Mouse (Mus musculus): ENCODE results near the gene Opcml. TPM values are rescaled to one million over a fixed set of nuclear protein-coding genes. Genes with fewer than 3 reads are reported as not detected.

Opcml gene
- polyA plus RNA-seq, 1 experiment from 2014 or later: 3.8 TPM

GRCm38 (mm10) chr9:28262896-28263295 lies 472.3 kb downstream of the Opcml start:
- no peaks in the 10 kb centered on the region for H3K9me3 ChIP-seq
- no peaks in the 10 kb centered on the region for H3K36me3 ChIP-seq
- H3K9ac ChIP-seq: no peak overlapping the region
- H3K4me1 ChIP-seq: no peaks in the 10 kb centered on the region
- no peak overlapping the region for H3K4me3 ChIP-seq
- H3K27ac ChIP-seq: no peak overlapping the region
- no peak overlapping the region for H3K4me2 ChIP-seq (replicated peaks)
- no peaks in the 10 kb centered on the region; the same call in 1 of the 2 replicates for H3K27me3 ChIP-seq
- WGBS: 72% methylated on average over 2 of the region's 2 CpGs
- ATAC-seq (ENCODE audit: insufficient number of reproducible peaks, insufficient read depth, low FRiP score, low TSS enrichment): no peak

DNA sequence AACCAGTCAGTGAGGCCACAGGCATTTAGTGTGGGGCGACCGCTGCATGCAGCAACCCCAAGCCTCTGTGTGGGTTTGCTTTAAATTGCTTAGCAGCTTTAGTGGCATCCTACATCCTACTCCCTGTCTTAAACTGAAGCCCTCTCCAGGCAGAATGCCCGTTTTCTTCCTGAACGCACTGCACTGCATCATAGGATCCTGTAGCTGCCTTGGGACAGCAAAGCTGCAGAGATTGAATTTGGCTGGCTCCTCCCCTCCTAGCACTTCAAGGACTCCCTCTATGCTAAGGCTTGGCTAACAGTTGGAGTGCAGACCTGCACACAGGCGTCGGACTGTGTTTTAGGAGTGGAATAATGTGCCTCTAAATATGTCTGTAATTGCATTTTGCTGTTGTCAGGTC lies 474.2 kb downstream of the Opcml start:
- H3K36me3 ChIP-seq: no peaks in the 10 kb centered on the region
- no peak overlapping the region for H3K9ac ChIP-seq
- WGBS: 50% methylated on average over 6 of the region's 6 CpGs
- no peak for ATAC-seq (ENCODE audit: insufficient number of reproducible peaks, insufficient read depth, low FRiP score, low TSS enrichment)
- no peaks in the 10 kb centered on the region for H3K9me3 ChIP-seq
- H3K4me3 ChIP-seq: no peak overlapping the region
- no peaks in the 10 kb centered on the region for H3K27me3 ChIP-seq
- H3K27ac ChIP-seq: no peak overlapping the region
- H3K4me1 ChIP-seq: no peaks in the 10 kb centered on the region
- H3K4me2 ChIP-seq (replicated peaks): no peak overlapping the region

DNA sequence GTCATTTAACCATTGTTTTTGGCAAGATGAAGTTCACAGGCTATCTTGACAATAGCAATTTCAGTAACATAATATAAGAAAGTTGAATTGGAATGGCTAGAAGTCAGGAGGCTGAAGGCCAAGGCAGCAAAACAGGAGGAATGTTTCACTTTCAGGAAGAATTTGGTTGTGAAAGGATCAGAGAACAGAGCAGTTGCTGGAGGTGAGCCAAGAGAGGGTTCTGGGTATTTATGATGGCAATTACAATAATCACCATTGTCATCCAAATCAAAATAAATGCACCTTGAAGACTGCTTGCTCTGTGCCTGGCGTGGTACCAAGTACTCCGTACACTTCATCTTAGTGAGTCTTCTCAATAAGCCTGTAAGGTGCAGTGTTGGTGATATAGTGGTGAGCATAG lies 483.2 kb downstream of the Opcml start:
- H3K4me1 ChIP-seq: no peaks in the 10 kb centered on the region
- H3K4me3 ChIP-seq: no peak overlapping the region
- ATAC-seq (ENCODE audit: insufficient number of reproducible peaks, insufficient read depth, low FRiP score, low TSS enrichment): no peak
- H3K9ac ChIP-seq: no peak overlapping the region
- no peaks in the 10 kb centered on the region for H3K27me3 ChIP-seq
- WGBS: 86% methylated on average over 2 of the region's 2 CpGs
- H3K9me3 ChIP-seq: no peaks in the 10 kb centered on the region
- no peak overlapping the region for H3K4me2 ChIP-seq (replicated peaks)
- H3K27ac ChIP-seq: no peak overlapping the region
- H3K36me3 ChIP-seq: no peaks in the 10 kb centered on the region

- Histone ChIP-seq H3K9me3 (no peaks in the 10 kb centered on the region), H3K4me2 (replicated peaks) (no peak overlapping the region), H3K9ac (no peak overlapping the region), H3K27me3 (no peaks in the 10 kb centered on the region), H3K27ac (no peak overlapping the region), H3K4me3 (no peak overlapping the region), H3K36me3 (no peaks in the 10 kb centered on the region), H3K4me1 (no peaks in the 10 kb centered on the region)
- ATAC-seq (ENCODE audit: insufficient number of reproducible peaks, insufficient read depth, low FRiP score, low TSS enrichment): no peak
- 96% methylated on average over 2 of the region's 2 CpGs for WGBS
Observed at GRCm38 (mm10) chr9:28278555-28278954, 488.0 kb downstream of the Opcml start.

- H3K4me1 ChIP-seq: no peaks in the 10 kb centered on the region
- no peak overlapping the region for H3K4me3 ChIP-seq
- H3K9ac ChIP-seq: no peak overlapping the region
- no peaks in the 10 kb centered on the region for H3K9me3 ChIP-seq
- 64% methylated on average over 3 of the region's 3 CpGs for WGBS
- no peaks in the 10 kb centered on the region for H3K36me3 ChIP-seq
- no peaks in the 10 kb centered on the region for H3K27me3 ChIP-seq
- no peak for ATAC-seq (ENCODE audit: insufficient number of reproducible peaks, insufficient read depth, low FRiP score, low TSS enrichment)
- no peak overlapping the region for H3K4me2 ChIP-seq (replicated peaks)
- H3K27ac ChIP-seq: no peak overlapping the region
Observed at GRCm38 (mm10) chr9:28281025-28281424, 490.4 kb downstream of the Opcml start.

- Histone ChIP-seq H3K36me3 (no peaks in the 10 kb centered on the region), H3K4me3 (no peak overlapping the region), H3K4me2 (replicated peaks) (no peak overlapping the region), H3K9me3 (no peaks in the 10 kb centered on the region), H3K27me3 (no peaks in the 10 kb centered on the region), H3K27ac (no peak overlapping the region), H3K4me1 (no peaks in the 10 kb centered on the region), H3K9ac (no peak overlapping the region)
- ATAC-seq (ENCODE audit: insufficient number of reproducible peaks, insufficient read depth, low FRiP score, low TSS enrichment): no peak
- WGBS: 59% methylated on average over 3 of the region's 3 CpGs
Observed at GRCm38 (mm10) chr9:28281571-28281970, 491.0 kb downstream of the Opcml start.

- Histone ChIP-seq H3K4me3 (no peak overlapping the region), H3K36me3 (no peaks in the 10 kb centered on the region), H3K4me2 (replicated peaks) (no peak overlapping the region), H3K4me1 (no peaks in the 10 kb centered on the region), H3K27ac (no peak overlapping the region), H3K27me3 (no peaks in the 10 kb centered on the region), H3K9me3 (no peaks in the 10 kb centered on the region), H3K9ac (no peak overlapping the region)
- ATAC-seq (ENCODE audit: insufficient number of reproducible peaks, insufficient read depth, low FRiP score, low TSS enrichment): no peak
- 84% methylated on average over 3 of the region's 3 CpGs for WGBS
Observed at GRCm38 (mm10) chr9:28285016-28285415, 494.4 kb downstream of the Opcml start.

DNA sequence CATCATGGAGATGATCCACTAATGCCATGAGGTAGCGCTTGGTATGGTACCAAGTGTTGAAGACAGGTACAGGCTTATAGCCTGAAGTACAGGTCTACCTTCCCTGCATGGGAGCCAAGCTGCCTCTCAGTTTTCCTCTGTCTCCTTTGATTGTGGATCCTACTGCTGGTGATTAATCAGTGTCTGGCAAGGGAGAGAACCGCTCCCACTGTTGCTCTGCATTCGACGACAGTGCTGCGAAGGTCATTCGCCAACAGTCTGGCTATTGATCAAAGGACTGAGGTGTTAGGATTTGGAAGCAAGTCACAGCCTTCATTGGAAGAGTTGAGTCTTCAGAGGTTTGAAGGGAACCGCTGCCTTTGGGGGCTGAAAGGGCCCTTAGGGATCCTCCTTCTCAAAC lies 495.8 kb downstream of the Opcml start:
- no peak overlapping the region for H3K27ac ChIP-seq
- H3K27me3 ChIP-seq: no peaks in the 10 kb centered on the region
- 88% methylated on average over 7 of the region's 7 CpGs for WGBS
- H3K9me3 ChIP-seq: no peaks in the 10 kb centered on the region
- no peak for ATAC-seq (ENCODE audit: insufficient number of reproducible peaks, insufficient read depth, low FRiP score, low TSS enrichment)
- H3K4me1 ChIP-seq: no peaks in the 10 kb centered on the region
- H3K4me2 ChIP-seq (replicated peaks): no peak overlapping the region
- no peak overlapping the region for H3K4me3 ChIP-seq
- no peak overlapping the region for H3K9ac ChIP-seq
- H3K36me3 ChIP-seq: no peaks in the 10 kb centered on the region

- Histone ChIP-seq H3K27ac (no peak overlapping the region), H3K9me3 (no peaks in the 10 kb centered on the region), H3K4me3 (no peak overlapping the region), H3K4me1 (no peaks in the 10 kb centered on the region), H3K27me3 (no peaks in the 10 kb centered on the region), H3K4me2 (replicated peaks) (no peak overlapping the region), H3K36me3 (no peaks in the 10 kb centered on the region), H3K9ac (no peak overlapping the region)
- no peak for ATAC-seq (ENCODE audit: insufficient number of reproducible peaks, insufficient read depth, low FRiP score, low TSS enrichment)
- WGBS: 75% methylated on average over 2 of the region's 2 CpGs
Observed at GRCm38 (mm10) chr9:28287485-28287884, 496.9 kb downstream of the Opcml start.

GRCm38 (mm10) chr9:28289696-28290330 lies 499.2 kb downstream of the Opcml start:
- no peak overlapping the region for H3K4me2 ChIP-seq (replicated peaks)
- no peak overlapping the region for H3K4me3 ChIP-seq
- H3K27ac ChIP-seq: no peak overlapping the region
- H3K9ac ChIP-seq: no peak overlapping the region
- H3K27me3 ChIP-seq: no peaks in the 10 kb centered on the region
- peaks cover 3% of the 10 kb centered on the region; the same call in 1 of the 2 replicates for H3K9me3 ChIP-seq
- ATAC-seq (ENCODE audit: insufficient number of reproducible peaks, insufficient read depth, low FRiP score, low TSS enrichment): no peak
- WGBS: 55% methylated on average over 1 of the region's 1 CpGs
- no peaks in the 10 kb centered on the region for H3K4me1 ChIP-seq
- no peaks in the 10 kb centered on the region for H3K36me3 ChIP-seq

GRCm38 (mm10) chr9:28303659-28304058 lies 513.1 kb downstream of the Opcml start:
- no peak overlapping the region for H3K27ac ChIP-seq
- H3K27me3 ChIP-seq: no peaks in the 10 kb centered on the region
- H3K4me1 ChIP-seq: peaks cover 3% of the 10 kb centered on the region; the same call in 1 of the 2 replicates
- ATAC-seq (ENCODE audit: insufficient number of reproducible peaks, insufficient read depth, low FRiP score, low TSS enrichment): no peak
- H3K9me3 ChIP-seq: no peaks in the 10 kb centered on the region
- no peak overlapping the region for H3K4me2 ChIP-seq (replicated peaks)
- H3K36me3 ChIP-seq: no peaks in the 10 kb centered on the region
- H3K4me3 ChIP-seq: no peak overlapping the region
- H3K9ac ChIP-seq: no peak overlapping the region
- WGBS: 82% methylated on average over 8 of the region's 8 CpGs

DNA sequence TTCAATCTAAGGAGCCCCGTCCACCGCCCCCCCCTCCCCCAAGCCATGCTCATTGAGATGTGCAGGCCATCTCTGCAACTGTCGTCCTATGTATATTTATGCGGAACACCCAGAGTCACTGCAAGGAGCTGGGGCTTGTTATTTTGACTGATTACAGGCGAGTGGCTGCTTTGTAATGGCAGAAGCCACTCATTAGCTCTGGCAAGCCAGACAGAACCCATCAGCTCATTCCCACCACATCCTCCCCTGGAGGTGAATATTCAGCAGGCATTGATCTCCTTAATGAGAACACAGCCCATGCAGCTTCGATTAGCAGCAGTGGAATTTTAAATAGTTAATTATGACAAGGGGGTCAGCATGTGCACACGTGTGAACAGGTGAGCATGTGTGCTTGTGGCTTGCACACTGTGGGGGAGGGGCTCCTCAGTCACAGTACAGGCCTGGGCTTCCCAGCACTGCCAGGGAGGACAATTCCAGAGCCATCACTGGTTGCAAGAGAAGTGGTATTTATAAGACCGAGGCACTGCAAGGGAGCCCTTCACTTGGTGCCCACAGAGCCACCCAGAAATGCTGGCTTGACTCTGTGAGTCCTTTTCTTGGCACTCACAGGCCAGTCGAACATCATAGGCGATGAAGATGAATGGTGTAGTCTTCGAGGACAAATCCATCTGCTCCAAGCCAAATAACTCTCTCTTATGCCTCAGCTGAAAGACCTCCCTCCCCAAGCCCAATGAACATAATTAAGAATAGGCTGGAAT lies 516.0 kb downstream of the Opcml start:
- Histone ChIP-seq H3K27ac (no peak overlapping the region), H3K4me3 (no peak overlapping the region), H3K36me3 (no peaks in the 10 kb centered on the region), H3K27me3 (no peaks in the 10 kb centered on the region), H3K9ac (no peak overlapping the region), H3K4me2 (replicated peaks) (no peak overlapping the region), H3K4me1 (peaks cover 3% of the 10 kb centered on the region; the same call in 1 of the 2 replicates), H3K9me3 (no peaks in the 10 kb centered on the region)
- no peak; the same call in 1 of the 2 replicates for ATAC-seq (ENCODE audit: insufficient number of reproducible peaks, insufficient read depth, low FRiP score, low TSS enrichment)
- whole genome bisulfite sequencing: 46% methylated on average over 11 of the region's 11 CpGs

All from embryonic facial prominence, embryonic 12.5 days (tissue).